Mouse (Mus musculus) forebrain, postnatal 0 days (tissue): ENCODE data around the gene Fv1. TPM values are rescaled to one million over a fixed set of nuclear protein-coding genes. Genes with fewer than 3 reads are reported as not detected.
"Not testable (repeated sequence)": the region's sequence is repeated elsewhere in the genome, so short reads cannot be mapped to it uniquely, and the experiment has no call there.

Experiments used
- ATAC-seq: fragments of 200-750 bp; cut with Nextera tagmentation; 2 replicates; pipeline ENCODE4 v1.8.0; 2017; ENCODE audit warnings: mild to moderate bottlenecking, moderate library complexity
- DNase-seq: peaks from one replicate; pipeline ENCODE4 v3.0.0-alpha.2; 2015
- H3K27ac ChIP-seq: fragments of 300-500 bp; sonication (generic); 2 replicates; pipeline ENCODE4 v1.5.1; 2014; ENCODE audit warnings: low read depth, mild to moderate bottlenecking, antibody characterized with exemption, low read length, moderate library complexity, mixed read lengths
- H3K27me3 ChIP-seq: fragments of 300-500 bp; sonication (generic); 2 replicates; pipeline ENCODE4 v1.6.1; 2014; ENCODE audit warnings: mild to moderate bottlenecking, low read length, mixed read lengths; ENCODE audit not compliant: insufficient read depth
- H3K36me3 ChIP-seq: fragments of 300-500 bp; sonication (generic); 2 replicates; pipeline ENCODE4 v1.6.1; 2014; ENCODE audit warnings: mild to moderate bottlenecking, moderate library complexity; ENCODE audit not compliant: insufficient read depth
- H3K4me1 ChIP-seq: fragments of 300-500 bp; sonication (generic); 2 replicates; pipeline ENCODE4 v1.6.1; 2014; ENCODE audit warnings: antibody characterized with exemption; ENCODE audit not compliant: insufficient read depth
- H3K4me2 ChIP-seq: fragments of 300-500 bp; sonication (generic); 2 replicates; pipeline ENCODE4 v1.6.1; 2014; ENCODE audit warnings: low read depth, mild to moderate bottlenecking, moderate library complexity
- H3K4me3 ChIP-seq: fragments of 300-500 bp; sonication (generic); 2 replicates; pipeline ENCODE4 v1.5.1; 2014; ENCODE audit warnings: low read depth, low read length, mixed read lengths
- H3K9ac ChIP-seq: fragments of 300-500 bp; sonication (generic); 2 replicates; pipeline ENCODE4 v1.6.1; 2014; ENCODE audit warnings: mild to moderate bottlenecking
- H3K9me3 ChIP-seq: fragments of 300-500 bp; sonication (generic); 2 replicates; pipeline ENCODE4 v1.6.1; 2016; ENCODE audit warnings: low read length
- CTCF ChIP-seq: sonication (generic); IDR thresholded peaks from 2 replicates; pipeline ENCODE4 v1.5.1; 2016; ENCODE audit warnings: antibody characterized with exemption, control low read depth, low read depth
- WGBS: fragments of 180-500 bp; shearing (Covaris S2); extraction: QIAGEN DNeasy Blood & Tissue Kit; methylation state at CpG from one replicate; pipeline ENCODE4 v1.1.7; 2014; 5-methylcytosine and 5-hydroxymethylcytosine counted together
- polyA plus RNA-seq: library from polyadenylated mRNA; unstranded; fragments of >200 nt; fragmentation: Nextera tagmentation; extraction: Ambion mirVana; gene quantifications from 2 replicates; pipeline ENCODE4 v1.2.1, GENCODE M21; 2015
- total RNA-seq: library from RNA; depleted of rRNA; stranded (reverse); fragments of >200 nt; gene quantifications from 2 replicates; pipeline ENCODE4 v1.2.3, GENCODE M21; 2014; rRNA removed

The Fv1 gene
- total RNA-seq, result 7.4 and 8.5 TPM in 2 replicates
- 2.7 and 4.2 TPM in 2 replicates for polyA plus RNA-seq

DNA sequence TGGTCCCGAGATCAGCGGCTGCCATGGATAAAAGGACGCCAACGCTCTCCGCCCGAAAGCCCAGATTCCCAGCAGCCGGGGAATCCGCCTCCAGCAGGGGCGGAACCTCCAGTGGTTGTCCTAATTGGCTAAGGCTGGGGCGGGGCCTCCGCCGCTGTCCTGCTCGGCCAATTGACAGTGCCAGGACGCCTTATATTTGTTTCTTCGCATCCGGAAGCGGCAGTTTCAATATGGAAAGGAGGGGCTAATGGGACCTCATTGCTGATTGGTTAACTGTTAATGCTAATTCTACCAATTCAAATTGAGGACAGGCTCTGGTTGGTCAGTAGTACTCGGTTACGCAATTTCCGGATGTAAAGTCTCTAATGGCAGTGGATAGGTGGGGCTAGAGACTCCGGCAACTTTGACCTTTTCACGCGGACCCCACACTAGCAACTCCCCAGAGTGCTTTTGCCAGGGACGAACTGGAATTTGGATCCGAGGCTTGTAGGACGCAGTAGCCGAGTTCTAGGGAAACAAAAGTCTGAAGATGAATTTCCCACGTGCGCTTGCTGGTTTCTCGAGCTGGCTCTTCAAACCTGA, at the start of gene Fv1, which contains the start of gene Miip:
Fv1 (plus strand) TSS at position 530 of the 582 bp plus-strand sequence.
Miip (minus strand) TSS at position 367 of the 582 bp plus-strand sequence.
- H3K9ac ChIP-seq, result peak within 1 kb of the TSS; percentile 63
- H3K4me1 ChIP-seq, result peaks cover 11% of the 10 kb centered on the region
- under 1% methylated on average over 30 of the region's 30 CpGs for WGBS

DNA sequence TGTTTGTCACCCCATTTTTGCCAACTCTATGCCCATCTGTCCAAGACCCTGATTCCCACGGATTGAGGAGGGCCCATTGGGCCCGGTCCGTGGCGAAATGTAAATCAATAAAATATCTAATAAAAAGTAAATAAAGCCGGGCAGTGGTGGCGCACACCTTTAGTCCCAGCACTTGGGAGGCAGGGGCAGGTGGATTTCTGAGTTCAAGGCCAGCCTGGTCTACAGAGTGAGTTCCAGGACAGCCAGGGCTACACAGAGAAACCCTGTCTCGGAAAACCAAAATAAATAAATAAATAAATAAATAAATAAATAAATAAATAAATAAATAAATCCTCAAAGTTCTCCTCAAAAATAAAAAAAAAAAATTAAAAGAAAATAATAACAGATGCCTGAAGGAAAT, 49.1 kb upstream of the Fv1 start:
- not testable (repeated sequence) for ATAC-seq, H3K4me1 ChIP-seq, H3K27ac ChIP-seq, DNase-seq, H3K27me3 ChIP-seq, H3K36me3 ChIP-seq, H3K4me3 ChIP-seq, H3K9ac ChIP-seq, H3K4me2 ChIP-seq
- H3K9me3 ChIP-seq, result peaks cover 33% of the 10 kb centered on the region
- WGBS, result 86% methylated on average over 7 of the region's 7 CpGs

More for the DNA sequence above, at the start of gene Fv1, which contains the start of gene Miip:
- TF ChIP-seq CTCF, result no peak
- no peaks in the 10 kb centered on the region for H3K9me3 ChIP-seq
- peaks cover 23% of the 10 kb centered on the region for H3K36me3 ChIP-seq
- DNase-seq, result peak; percentile 95
- peak; percentile 97 for ATAC-seq
- H3K4me3 ChIP-seq, result peak within 1 kb of the TSS; percentile 74
- peak within 1 kb of the TSS; percentile 80 for H3K4me2 ChIP-seq
- H3K27ac ChIP-seq, result peak within 1 kb of the TSS; percentile 77
- no peaks in the 10 kb centered on the region for H3K27me3 ChIP-seq

DNA sequence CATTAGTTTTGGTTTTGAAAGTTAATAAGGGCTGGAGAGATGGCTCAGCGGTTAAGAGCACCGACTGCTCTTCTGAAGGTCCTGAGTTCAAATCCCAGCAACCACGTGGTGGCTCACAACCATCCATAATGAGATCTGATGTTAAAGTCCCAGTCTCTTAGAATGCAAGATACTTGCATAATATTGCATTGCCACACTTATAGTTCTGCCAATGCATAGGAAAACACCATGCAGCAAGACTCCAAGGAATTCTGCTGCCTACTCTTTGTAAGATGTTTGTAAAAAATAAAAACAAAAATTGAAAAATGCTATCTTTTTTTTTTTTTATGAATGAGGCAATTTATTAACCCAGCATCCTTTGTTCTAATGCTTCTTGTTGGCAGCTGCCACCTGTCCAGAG, 47.4 kb upstream of the Fv1 start:
- not testable (repeated sequence) for H3K4me2 ChIP-seq, DNase-seq, H3K4me1 ChIP-seq, H3K4me3 ChIP-seq, ATAC-seq, H3K9ac ChIP-seq, H3K27me3 ChIP-seq, H3K27ac ChIP-seq
- Histone ChIP-seq H3K9me3 (peaks cover 46% of the 10 kb centered on the region), H3K36me3 (peaks cover 27% of the 10 kb centered on the region)
- WGBS, result 83% methylated on average over 3 of the region's 3 CpGs

DNA sequence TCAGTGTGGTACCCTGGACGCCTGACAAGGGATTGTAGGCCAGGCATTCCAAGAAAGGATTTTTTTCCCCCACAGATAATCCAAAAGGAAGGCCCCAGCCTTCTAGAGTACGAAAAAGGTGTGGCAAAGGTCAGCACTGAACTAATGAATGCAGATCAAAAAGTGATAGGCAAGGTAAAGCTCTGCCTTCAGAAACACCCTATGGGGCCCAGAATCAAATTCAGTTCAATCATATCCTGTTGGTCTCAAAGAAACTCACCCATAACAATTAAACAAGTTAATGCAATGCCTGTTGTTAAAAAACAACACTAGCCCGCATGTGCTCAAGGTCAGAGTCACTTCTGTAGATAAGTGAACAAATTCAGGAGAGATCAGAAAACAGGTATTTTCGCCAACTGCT, 44.4 kb upstream of the Fv1 start:
- no peak for ATAC-seq
- WGBS, result 97% methylated on average over 4 of the region's 4 CpGs

DNA sequence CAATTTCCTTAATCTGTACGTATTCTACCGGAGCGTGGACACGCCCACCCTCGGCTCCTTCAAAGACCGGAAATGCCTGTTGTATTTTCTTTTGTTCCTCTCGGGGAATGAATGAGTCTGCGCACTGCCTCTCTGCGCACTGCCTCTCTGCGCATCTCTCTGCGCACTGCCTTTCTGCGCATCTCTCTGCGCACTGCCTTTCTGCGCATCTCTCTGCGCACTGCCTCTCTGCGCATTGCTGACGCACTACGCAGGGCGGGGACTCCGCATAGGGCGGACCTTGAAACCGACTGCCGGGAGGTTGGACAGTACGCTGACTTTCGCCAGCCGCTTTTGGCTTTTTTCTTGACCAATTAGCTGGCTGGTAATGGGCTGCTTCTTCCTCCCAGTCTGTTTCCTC, 29.5 kb upstream of the Fv1 start:
- DNase-seq, H3K4me3 ChIP-seq, H3K4me2 ChIP-seq, H3K9ac ChIP-seq, ATAC-seq, H3K27ac ChIP-seq, H3K4me1 ChIP-seq, H3K27me3 ChIP-seq: not testable (repeated sequence)
- WGBS, result 99% methylated on average over 16 of the region's 26 CpGs
- H3K9me3 ChIP-seq, result peaks cover 27% of the 10 kb centered on the region
- peaks cover 17% of the 10 kb centered on the region for H3K36me3 ChIP-seq

More for the DNA sequence above, 44.4 kb upstream of the Fv1 start:
- Histone ChIP-seq H3K4me3 (no peak overlapping the region), H3K36me3 (peaks cover 49% of the 10 kb centered on the region), H3K4me2 (no peak overlapping the region), H3K4me1 (no peaks in the 10 kb centered on the region), H3K27me3 (no peaks in the 10 kb centered on the region), H3K27ac (no peak overlapping the region), H3K9me3 (peaks cover 63% of the 10 kb centered on the region), H3K9ac (no peak overlapping the region)
- TF ChIP-seq CTCF, result no peak
- DNase-seq, result no peak

DNA sequence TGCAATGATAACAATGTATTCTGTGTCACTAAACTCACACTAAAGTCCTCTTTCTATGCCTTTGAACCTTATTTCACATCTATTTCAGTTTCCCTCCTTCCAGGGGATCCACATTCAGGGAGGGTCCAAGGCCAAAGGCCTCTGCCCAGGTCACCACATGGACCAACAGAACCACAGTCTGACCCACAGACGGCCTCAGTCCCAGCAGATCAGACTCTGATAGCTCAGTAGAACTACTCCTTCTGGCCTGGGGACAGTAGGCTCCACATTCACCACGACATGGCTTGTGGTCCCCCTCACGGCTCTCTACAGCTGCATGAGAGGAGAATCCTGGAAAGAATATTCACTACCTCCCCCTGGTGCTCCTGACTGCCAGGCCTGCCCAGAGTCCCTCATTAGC, 25.9 kb upstream of the Fv1 start:
- H3K4me2 ChIP-seq, result no peak overlapping the region
- H3K4me3 ChIP-seq, result no peak overlapping the region
- no peak for ATAC-seq
- H3K27ac ChIP-seq, result no peak overlapping the region
- H3K9ac ChIP-seq, result no peak overlapping the region
- peaks cover 27% of the 10 kb centered on the region for H3K9me3 ChIP-seq
- no peak for DNase-seq
- H3K36me3 ChIP-seq, result peaks cover 24% of the 10 kb centered on the region
- TF ChIP-seq CTCF, result no peak
- WGBS, result 98% methylated on average over 3 of the region's 3 CpGs
- H3K27me3 ChIP-seq, result no peaks in the 10 kb centered on the region
- H3K4me1 ChIP-seq, result peaks cover 4% of the 10 kb centered on the region; the same call in 1 of the 2 replicates

DNA sequence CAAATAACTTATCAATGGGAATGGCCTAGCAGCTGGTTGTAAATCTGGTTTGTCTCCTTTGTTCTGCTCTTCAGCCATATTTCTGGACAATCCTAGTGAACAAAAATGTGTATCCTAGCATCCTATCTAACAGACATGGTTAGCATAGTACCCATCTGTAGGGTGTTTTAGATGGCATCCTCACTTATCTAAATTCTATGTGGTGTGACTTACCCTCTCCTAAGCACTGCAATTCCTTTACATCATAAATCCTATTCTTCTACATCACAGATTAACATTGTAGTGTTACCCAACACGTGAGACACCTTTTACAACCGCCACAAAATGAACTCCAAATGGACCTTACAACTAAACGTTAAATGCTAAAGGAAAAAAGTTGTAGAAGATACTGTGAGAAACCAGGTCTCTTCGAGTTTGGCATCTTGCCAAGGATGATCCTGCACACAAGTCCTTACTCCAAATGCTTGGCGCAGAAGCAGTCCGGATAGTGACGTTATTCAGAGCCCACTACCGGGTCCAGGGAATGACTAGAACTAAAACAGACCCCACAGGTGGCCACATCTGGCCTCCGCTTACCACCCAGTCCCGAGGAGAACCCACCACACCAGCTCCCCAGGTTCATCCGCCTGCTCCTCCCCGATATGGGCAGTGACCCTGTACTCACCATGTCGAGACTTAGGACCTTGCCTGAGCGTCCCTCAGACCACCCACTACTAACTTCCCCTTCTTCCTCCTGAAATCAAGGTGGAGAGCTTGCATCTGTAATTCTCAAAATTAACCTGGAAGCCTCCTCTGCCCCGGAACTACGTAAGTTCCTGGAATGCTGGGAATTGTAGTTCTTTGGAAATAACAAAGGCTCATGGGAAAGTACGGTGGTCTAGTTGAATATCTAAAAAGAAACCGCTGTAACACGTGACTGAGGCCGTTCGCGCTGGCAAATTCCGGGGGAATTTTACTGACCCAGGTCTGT, 20.9 kb upstream of the Fv1 start, which contains the start of gene Zfp933:
Zfp933 (minus strand) TSS at position 753 of the 970 bp plus-strand sequence.
- Histone ChIP-seq H3K9ac (peak within 1 kb of the TSS; percentile 73), H3K4me1 (peaks cover 7% of the 10 kb centered on the region), H3K4me3 (peak within 1 kb of the TSS; percentile 83), H3K9me3 (peaks cover 11% of the 10 kb centered on the region; the same call in 1 of the 2 replicates), H3K27me3 (no peaks in the 10 kb centered on the region), H3K36me3 (peaks cover 13% of the 10 kb centered on the region), H3K27ac (0 out of 2 replicates have a peak within 1 kb of the TSS, but pooled peaks have one; percentile 42), H3K4me2 (peak within 1 kb of the TSS; percentile 75)
- WGBS, result 3% methylated on average over 23 of the region's 23 CpGs
- DNase-seq (peak; percentile 91), ATAC-seq (peak; percentile 95)
- TF ChIP-seq CTCF, result no peak
